Mouse (Mus musculus) CH12.LX (cell line): ENCODE results near the gene Prm3. TPM values are rescaled to one million over a fixed set of nuclear protein-coding genes. Genes with fewer than 3 reads are reported as not detected.

Experiments
- DNase-seq: peaks from one replicate; pipeline ENCODE4 v3.0.0-alpha.2; 2013; ENCODE audit errors: extremely low read depth
- H3K27ac ChIP-seq: 2 replicates; pipeline ENCODE4 v1.5.1; 2012; ENCODE audit warnings: low read depth, mild to moderate bottlenecking, control low read depth, moderate library complexity; ENCODE audit not compliant: insufficient read depth
- H3K27me3 ChIP-seq: replicated peaks from 2 replicates; pipeline ENCODE3; 2012; ENCODE audit warnings: inconsistent platforms
- H3K36me3 ChIP-seq, 2 experiments: replicated peaks in 1 of 2; 2 replicates each; pipeline versions ENCODE3 to v1.6.1; 2012; ENCODE audit warnings: inconsistent platforms in 1 of 2, low read length in 1 of 2, mild to moderate bottlenecking in 1 of 2, mixed read lengths in 1 of 2, moderate library complexity in 1 of 2; ENCODE audit not compliant: control insufficient read depth in 1 of 2, insufficient read depth in 1 of 2
- H3K4me1 ChIP-seq, 2 experiments: 2 replicates each; pipeline ENCODE4 v1.6.1; 2012; ENCODE audit warnings: inconsistent platforms in 1 of 2, moderate library complexity in 1 of 2; ENCODE audit not compliant: insufficient read depth in 2 of 2, control insufficient read depth in 1 of 2
- H3K4me2 ChIP-seq: 2 replicates; pipeline ENCODE4 v1.6.1; 2012; ENCODE audit warnings: low read depth, mild to moderate bottlenecking, control low read depth; ENCODE audit not compliant: poor library complexity, insufficient read depth, severe bottlenecking
- H3K4me3 ChIP-seq, 3 experiments: fragments of 150-350 bp in 1 of 3; sonication (generic) in 1 of 3; replicated peaks in 1 of 3; 2 replicates each; pipeline versions ENCODE3 to v1.5.1; 2011 to 2012; ENCODE audit warnings: low read depth in 2 of 3, low read length in 2 of 3, mild to moderate bottlenecking in 2 of 3, moderate library complexity in 2 of 3, control low read depth in 1 of 3, improper control_type of control experiment in 1 of 3, inconsistent platforms in 1 of 3, mixed read lengths in 1 of 3; ENCODE audit not compliant: poor library complexity in 1 of 3
- H3K79me2 ChIP-seq: replicated peaks from 2 replicates; pipeline ENCODE4 v1.6.1; 2012; ENCODE audit warnings: mild to moderate bottlenecking, moderate library complexity; ENCODE audit not compliant: control insufficient read depth, poor library complexity, insufficient read depth, severe bottlenecking; ENCODE audit errors: extremely low read depth
- H3K9ac ChIP-seq: 2 replicates; pipeline ENCODE4 v1.6.1; 2012; ENCODE audit warnings: low read depth, mild to moderate bottlenecking, control low read depth, moderate library complexity; ENCODE audit not compliant: insufficient read depth
- H3K9me3 ChIP-seq: replicated peaks from 2 replicates; pipeline ENCODE3; 2012; ENCODE audit warnings: low read length, inconsistent platforms, mixed read lengths
- BHLHE40 ChIP-seq: IDR thresholded peaks from 2 replicates; pipeline ENCODE4 v1.6.1; 2011; ENCODE audit warnings: mild to moderate bottlenecking, low read depth, low read length, improper control_type of control experiment
- CHD2 ChIP-seq: IDR thresholded peaks from 2 replicates; pipeline ENCODE4 v1.6.1; 2011; ENCODE audit warnings: low read length, improper control_type of control experiment
- CTCF ChIP-seq, 2 experiments: IDR thresholded peaks in 1 of 2; conservative IDR thresholded peaks in 1 of 2; 2 replicates each; pipeline ENCODE4 v1.5.1; 2011 to 2012; ENCODE audit warnings: low read depth in 2 of 2, low read length in 2 of 2, improper control_type of control experiment in 1 of 2, inconsistent platforms in 1 of 2, mild to moderate bottlenecking in 1 of 2, moderate library complexity in 1 of 2
- EP300 ChIP-seq: IDR thresholded peaks from 2 replicates; pipeline ENCODE4 v1.6.1; 2011; ENCODE audit warnings: low read length, improper control_type of control experiment
- ETS1 ChIP-seq: conservative IDR thresholded peaks from 2 replicates; pipeline ENCODE4 v1.6.1; 2012; ENCODE audit warnings: low read depth, mild to moderate bottlenecking, inconsistent platforms, low read length, improper control_type of control experiment, moderate library complexity
- GABPA ChIP-seq: IDR thresholded peaks from 2 replicates; pipeline ENCODE4 v1.6.1; 2012; ENCODE audit warnings: low read depth, low read length, improper control_type of control experiment, inconsistent platforms; ENCODE audit not compliant: insufficient replicate concordance
- HCFC1 ChIP-seq: IDR thresholded peaks from 2 replicates; pipeline ENCODE4 v1.6.1; 2012; ENCODE audit warnings: low read depth, mild to moderate bottlenecking, inconsistent platforms, low read length, improper control_type of control experiment
- JUN ChIP-seq: IDR thresholded peaks from 2 replicates; pipeline ENCODE4 v1.6.1; 2011; ENCODE audit warnings: low read depth, mild to moderate bottlenecking, low read length, improper control_type of control experiment, moderate library complexity; ENCODE audit not compliant: insufficient read depth
- JUND ChIP-seq: conservative IDR thresholded peaks from 2 replicates; pipeline ENCODE4 v1.6.1; 2011; ENCODE audit warnings: low read depth, low read length, improper control_type of control experiment
- KAT2A ChIP-seq: IDR thresholded peaks from 2 replicates; pipeline ENCODE4 v1.6.1; 2012; ENCODE audit warnings: low read length, improper control_type of control experiment, inconsistent platforms; ENCODE audit not compliant: insufficient replicate concordance
- MAFK ChIP-seq: IDR thresholded peaks from 2 replicates; pipeline ENCODE4 v1.6.1; 2011; ENCODE audit warnings: low read length, improper control_type of control experiment; ENCODE audit not compliant: insufficient replicate concordance
- MAX ChIP-seq: IDR thresholded peaks from 2 replicates; pipeline ENCODE4 v1.6.1; 2011; ENCODE audit warnings: low read length, improper control_type of control experiment
- MAZ ChIP-seq: IDR thresholded peaks from 2 replicates; pipeline ENCODE4 v1.6.1; 2012; ENCODE audit warnings: low read depth, mild to moderate bottlenecking, inconsistent platforms, low read length, improper control_type of control experiment, moderate library complexity
- MXI1 ChIP-seq: IDR thresholded peaks from 2 replicates; pipeline ENCODE4 v1.6.1; 2011; ENCODE audit warnings: mild to moderate bottlenecking, low read depth, low read length, improper control_type of control experiment
- MYC ChIP-seq: IDR thresholded peaks from 2 replicates; pipeline ENCODE4 v1.6.1; 2011; ENCODE audit warnings: low read depth, mild to moderate bottlenecking, improper control_type of control experiment, low read length
- NELFE ChIP-seq: IDR thresholded peaks from 2 replicates; pipeline ENCODE4 v1.6.1; 2011; ENCODE audit warnings: low read depth, low read length, improper control_type of control experiment
- PAX5 ChIP-seq: IDR thresholded peaks from 2 replicates; pipeline ENCODE4 v1.6.1; 2012; ENCODE audit warnings: low read length, inconsistent platforms, mixed read lengths
- POLR2A ChIP-seq: IDR thresholded peaks from 2 replicates; pipeline ENCODE4 v1.6.1; 2011; ENCODE audit warnings: low read depth, mild to moderate bottlenecking, improper control_type of control experiment, low read length
- POLR2AphosphoS2 ChIP-seq: IDR thresholded peaks from 2 replicates; pipeline ENCODE4 v1.6.1; 2011; ENCODE audit warnings: low read depth, low read length, improper control_type of control experiment
- RCOR1 ChIP-seq: conservative IDR thresholded peaks from 2 replicates; pipeline ENCODE4 v1.6.1; 2012; ENCODE audit warnings: low read depth, mild to moderate bottlenecking, inconsistent platforms, low read length, improper control_type of control experiment
- SIN3A ChIP-seq: IDR thresholded peaks from 2 replicates; pipeline ENCODE4 v1.6.1; 2012; ENCODE audit warnings: low read length, improper control_type of control experiment, inconsistent platforms
- TBP ChIP-seq: conservative IDR thresholded peaks from 2 replicates; pipeline ENCODE4 v1.6.1; 2011; ENCODE audit warnings: low read depth, low read length, improper control_type of control experiment
- TCF12 ChIP-seq: IDR thresholded peaks from 2 replicates; pipeline ENCODE4 v1.6.1; 2014; ENCODE audit warnings: low read depth, mild to moderate bottlenecking, inconsistent platforms, low read length, improper control_type of control experiment
- UBTF ChIP-seq: IDR thresholded peaks from 2 replicates; pipeline ENCODE4 v1.6.1; 2012; ENCODE audit warnings: low read depth, mild to moderate bottlenecking, inconsistent platforms, low read length, improper control_type of control experiment, moderate library complexity
- USF1 ChIP-seq: IDR thresholded peaks from 2 replicates; pipeline ENCODE4 v1.6.1; 2014; ENCODE audit warnings: low read depth, mild to moderate bottlenecking, inconsistent platforms, low read length, improper control_type of control experiment
- USF2 ChIP-seq: conservative IDR thresholded peaks from 2 replicates; pipeline ENCODE4 v1.6.1; 2011; ENCODE audit warnings: low read depth, low read length, improper control_type of control experiment
- ZKSCAN1 ChIP-seq: IDR thresholded peaks from 2 replicates; pipeline ENCODE4 v1.6.1; 2012; ENCODE audit warnings: low read depth, inconsistent platforms, low read length, improper control_type of control experiment, borderline replicate concordance
- ZMIZ1 ChIP-seq: IDR thresholded peaks from 2 replicates; pipeline ENCODE4 v1.6.1; 2012; ENCODE audit warnings: low read depth, mild to moderate bottlenecking, inconsistent platforms, low read length, improper control_type of control experiment
- ZNF384 ChIP-seq: IDR thresholded peaks from 2 replicates; pipeline ENCODE4 v1.6.1; 2012; ENCODE audit warnings: low read depth, low read length, improper control_type of control experiment, inconsistent platforms
- dilution Hi-C: fragments of 300-500 bp; cut with MboI; formaldehyde crosslinking; loops from 2 replicates; pipeline ENCODE4 v1.14.3; 2020; ENCODE audit warnings: low sequenced_read_pairs; ENCODE audit not compliant: extremely low pct_unique_long_range_greater_than_20kb, extremely low pct_ligation_motif_present
- in situ Hi-C: fragments of 300-500 bp; cut with MboI; formaldehyde crosslinking; loops from 3 replicates; pipeline ENCODE4 v1.14.3; 2019; ENCODE audit warnings: low sequenced_read_pairs, low pct_ligation_motif_present, low pct_unique_long_range_greater_than_20kb, mixed read lengths
- polyA plus RNA-seq: library from polyadenylated mRNA; unstranded; fragments of >175 nt; gene quantifications from 2 replicates; pipeline ENCODE4 v1.2.1, GENCODE M21; 2012; ENCODE audit warnings: low read depth; ENCODE audit not compliant: insufficient read length
- total RNA-seq, 2 experiments: library from RNA; depleted of rRNA; stranded (reverse); fragments of 300-350 nt in 1 of 2; fragments of >200 nt in 1 of 2; gene quantifications; 2 replicates each; pipeline ENCODE4 v1.2.3; 2012 to 2014

Gene Prm3
- total and polyA plus RNA-seq, 3 experiments, result not detected

GRCm38 (mm10) chr16:10783883-10784792 lies 6.6 kb downstream of the Prm3 start:
- Histone ChIP-seq H3K27ac (peak overlapping the region; percentile 89), H3K36me3 (peaks cover 0 to 24% of the 10 kb centered on the region in 2 experiments), H3K4me1 (peaks cover 35 to 59% of the 10 kb centered on the region in 2 experiments), H3K79me2 (peaks cover 16% of the 10 kb centered on the region), H3K4me2 (peak overlapping the region; percentile 52), H3K27me3 (no peaks in the 10 kb centered on the region), H3K4me3 (peak overlapping the region; percentile 84 to 99 (median 96)), H3K9ac (peak overlapping the region; percentile 89), H3K9me3 (no peaks in the 10 kb centered on the region)
- DNase-seq, result peak; percentile 38
- dilution Hi-C loops, result no loop called here
- TF ChIP-seq ZKSCAN1 (no peak), TBP (no peak), NELFE (no peak), MAFK (no peak), CHD2 (no peak), EP300 (no peak), MXI1 (peak; percentile 79), POLR2A (no peak), MAZ (0 out of 2 replicates have a peak, but pooled peaks have one; percentile 22), JUND (no peak), RCOR1 (no peak; the same call in 1 of the 2 replicates), GABPA (no peak), ZMIZ1 (peak; percentile 76; the same call in 1 of the 2 replicates), BHLHE40 (peak; percentile 78), POLR2AphosphoS2 (no peak), SIN3A (0 out of 2 replicates have a peak, but pooled peaks have one; percentile 62), KAT2A (no peak), USF1 (no peak), MYC (peak; percentile 56; the same call in 1 of the 2 replicates), USF2 (no peak; the same call in 1 of the 2 replicates), HCFC1 (no peak), ZNF384 (no peak), MAX (peak; percentile 33), UBTF (0 out of 2 replicates have a peak, but pooled peaks have one; percentile 53), PAX5 (no peak), TCF12 (no peak), JUN (no peak), ETS1 (no peak), CTCF (conservative IDR thresholded peaks at IDR 0.05 in 1 of 2, IDR thresholded peaks at IDR 0.05 in 1 of 2; ENCODE audit: low read depth in 2 of 2, low read length in 2 of 2) (peak in 1 of 2 experiments; percentile 36; a peak in 2 of 4 replicates)
- in situ Hi-C loops, result loop anchor here (5.0 kb wide), 1 partner anchor 37 kb away; no protein-coding TSS in a partner anchor
